Mouse (Mus musculus): Measurements from ENCODE around the gene Ino80e.

Gene Ino80e

GRCm38 (mm10) chr7:126856741-126857420 lies 5.3 kb downstream of the Ino80e start:
- in situ Hi-C loops (cut with MboI; ENCODE audit: unreplicated experiment in 2 of 2), result no loop called here

- in situ Hi-C loops (cut with MboI; ENCODE audit: unreplicated experiment in 2 of 2), result no loop called here
These were observed 6.5 kb downstream of the Ino80e start for GRCm38 (mm10) chr7:126855641-126856040.

- in situ Hi-C loops (cut with MboI; ENCODE audit: unreplicated experiment in 2 of 2), result no loop called here
These were observed 8.7 kb downstream of the Ino80e start for GRCm38 (mm10) chr7:126853454-126853853.

GRCm38 (mm10) chr7:126851192-126851591 lies 11.0 kb downstream of the Ino80e start:
- in situ Hi-C loops (cut with MboI; ENCODE audit: unreplicated experiment in 2 of 2), result no loop called here

GRCm38 (mm10) chr7:126850161-126850560 lies 12.0 kb downstream of the Ino80e start:
- in situ Hi-C loops (cut with MboI; ENCODE audit: unreplicated experiment in 2 of 2), result no loop called here

- in situ Hi-C loops (cut with MboI; ENCODE audit: unreplicated experiment in 2 of 2), result loop anchor here in 1 of 2 experiments (25.0 kb wide), 1 partner anchor 114 kb away; the partner anchor contains the start of gene Sez6l2
These were observed 13.4 kb downstream of the Ino80e start for GRCm38 (mm10) chr7:126848794-126849193.

GRCm38 (mm10) chr7:126847421-126848398 lies 14.5 kb downstream of the Ino80e start:
- in situ Hi-C loops (cut with MboI; ENCODE audit: unreplicated experiment in 2 of 2), result loop anchor here in 1 of 2 experiments (25.0 kb wide), 1 partner anchor 115 kb away; the partner anchor contains the start of gene Sez6l2

GRCm38 (mm10) chr7:126847116-126847420 lies 15.1 kb downstream of the Ino80e start, which contains the start of gene Doc2a:
TSS of gene Doc2a (plus strand) at chr7:126847416.
- in situ Hi-C loops (cut with MboI; ENCODE audit: unreplicated experiment in 2 of 2), result loop anchor here in 1 of 2 experiments (25.0 kb wide), 1 partner anchor 115 kb away; the partner anchor contains the start of gene Sez6l2

- in situ Hi-C loops (cut with MboI; ENCODE audit: unreplicated experiment in 2 of 2), result loop anchor here in 1 of 2 experiments (25.0 kb wide), 1 partner anchor 117 kb away; the partner anchor contains the start of gene Sez6l2
These were observed 16.7 kb downstream of the Ino80e start for GRCm38 (mm10) chr7:126845516-126845915.

GRCm38 (mm10) chr7:126843276-126843675 lies 18.9 kb downstream of the Ino80e start:
- in situ Hi-C loops (cut with MboI; ENCODE audit: unreplicated experiment in 2 of 2), result loop anchor here in 1 of 2 experiments (25.0 kb wide), 1 partner anchor 119 kb away; the partner anchor contains the start of gene Sez6l2

GRCm38 (mm10) chr7:126833294-126833693 lies 28.9 kb downstream of the Ino80e start:
- in situ Hi-C loops (cut with MboI; ENCODE audit: unreplicated experiment in 2 of 2), result loop anchor here (5.0 to 25.0 kb wide), 4 partner anchors 129 to 352 kb away; partner anchors contain the start of genes Pagr1a (in 1 of the 2), Pagr1b (in 1 of the 2) and Sez6l2 (in 1 of the 2)

- in situ Hi-C loops (cut with MboI; ENCODE audit: unreplicated experiment in 2 of 2), result loop anchor here (5.0 to 25.0 kb wide), 4 partner anchors 130 to 353 kb away; partner anchors contain the start of genes Pagr1a (in 1 of the 2), Pagr1b (in 1 of the 2) and Sez6l2 (in 1 of the 2)
These were observed 30.1 kb downstream of the Ino80e start for GRCm38 (mm10) chr7:126832036-126832598.

- in situ Hi-C loops (cut with MboI; ENCODE audit: unreplicated experiment in 2 of 2), result loop anchor here (5.0 to 25.0 kb wide), 4 partner anchors 131 to 353 kb away; partner anchors contain the start of genes Pagr1a (in 1 of the 2), Pagr1b (in 1 of the 2) and Sez6l2 (in 1 of the 2)
These were observed 30.6 kb downstream of the Ino80e start, which contains the start of gene 4930451I11Rik for GRCm38 (mm10) chr7:126831539-126831938. TSS of gene 4930451I11Rik (minus strand) at chr7:126831639.

- in situ Hi-C loops (cut with MboI; ENCODE audit: unreplicated experiment in 2 of 2), result loop anchor here (10.0 to 25.0 kb wide), 3 partner anchors 119 to 389 kb away; partner anchors contain the start of genes Asphd1 (in 1 of the 2) and Sez6l2 (in 1 of the 2)
These were observed 36.2 kb downstream of the Ino80e start for GRCm38 (mm10) chr7:126825952-126826351.

GRCm38 (mm10) chr7:126825403-126825802 lies 36.8 kb downstream of the Ino80e start:
- in situ Hi-C loops (cut with MboI; ENCODE audit: unreplicated experiment in 2 of 2), result loop anchor here (10.0 to 25.0 kb wide), 3 partner anchors 119 to 389 kb away; partner anchors contain the start of genes Asphd1 (in 1 of the 2) and Sez6l2 (in 1 of the 2)

GRCm38 (mm10) chr7:126823940-126824339 lies 38.2 kb downstream of the Ino80e start:
- in situ Hi-C loops (cut with MboI; ENCODE audit: unreplicated experiment in 2 of 2), result loop anchor here (10.0 kb wide), 2 partner anchors 121 to 391 kb away; partner anchors contain the start of gene Asphd1 (in 1 of the 2)

- in situ Hi-C loops (cut with MboI; ENCODE audit: unreplicated experiment in 2 of 2), result loop anchor here (10.0 kb wide), 2 partner anchors 122 to 392 kb away; partner anchors contain the start of gene Asphd1 (in 1 of the 2)
These were observed 38.9 kb downstream of the Ino80e start for GRCm38 (mm10) chr7:126823202-126823711.

GRCm38 (mm10) chr7:126822741-126823140 lies 39.4 kb downstream of the Ino80e start:
- in situ Hi-C loops (cut with MboI; ENCODE audit: unreplicated experiment in 2 of 2), result loop anchor here (10.0 kb wide), 2 partner anchors 122 to 392 kb away; partner anchors contain the start of gene Asphd1 (in 1 of the 2)

Data from v-Abl transformed pro-B cells (cell line).